Mouse (Mus musculus) forelimb bud, embryonic 11.5 days (tissue): ENCODE measurements around the gene Nhlh1.

Experiments
- DNase-seq: peaks from one replicate; pipeline ENCODE4 v3.0.0-alpha.2; 2012; ENCODE audit warnings: low read depth, low spot score

Nhlh1 gene

DNA sequence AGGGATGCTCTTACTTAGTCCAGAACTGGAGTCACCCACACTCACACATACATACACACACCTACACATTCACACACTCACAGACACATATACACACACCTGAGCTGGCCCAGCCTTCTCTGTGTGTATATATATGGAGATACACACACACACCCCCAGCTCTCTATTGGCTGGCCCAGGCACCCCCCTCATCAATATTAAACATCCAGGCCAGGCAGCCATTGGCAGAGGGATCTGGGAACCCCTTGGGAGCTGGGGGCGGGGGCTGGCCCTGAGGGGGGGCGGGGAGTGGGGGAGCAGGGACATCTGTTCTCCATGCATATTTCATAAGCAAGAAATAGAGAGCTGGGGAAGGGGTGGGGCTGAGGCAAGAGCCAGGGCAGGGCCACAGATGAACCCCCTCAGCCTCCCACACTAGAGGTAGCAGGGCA is at the start of gene Nhlh1:
Gene Nhlh1 (minus strand): TSS at position 83 of the 431 bp plus-strand sequence.
- DNase-seq = no peak

DNA sequence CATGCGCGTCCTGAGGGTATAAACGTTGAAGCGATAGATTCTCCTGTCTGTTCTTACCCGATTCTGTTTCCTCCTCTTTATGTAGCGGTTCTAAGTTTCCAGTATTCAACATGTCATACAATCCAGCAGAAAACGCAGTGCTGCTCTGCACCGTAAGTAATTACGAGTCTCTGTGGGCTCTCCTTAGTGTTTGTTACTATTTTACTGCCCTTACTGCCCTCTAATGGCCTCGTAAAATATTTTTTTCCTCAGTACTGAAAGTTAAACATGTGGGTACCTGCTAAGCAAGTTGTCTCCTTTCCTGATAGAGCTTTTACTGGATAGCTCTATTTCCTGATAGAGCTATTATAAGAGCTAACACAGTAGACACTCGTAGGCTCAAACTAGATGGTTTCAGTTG is 47.7 kb upstream of the Nhlh1 start:
- DNase-seq = peak; percentile 8

DNA sequence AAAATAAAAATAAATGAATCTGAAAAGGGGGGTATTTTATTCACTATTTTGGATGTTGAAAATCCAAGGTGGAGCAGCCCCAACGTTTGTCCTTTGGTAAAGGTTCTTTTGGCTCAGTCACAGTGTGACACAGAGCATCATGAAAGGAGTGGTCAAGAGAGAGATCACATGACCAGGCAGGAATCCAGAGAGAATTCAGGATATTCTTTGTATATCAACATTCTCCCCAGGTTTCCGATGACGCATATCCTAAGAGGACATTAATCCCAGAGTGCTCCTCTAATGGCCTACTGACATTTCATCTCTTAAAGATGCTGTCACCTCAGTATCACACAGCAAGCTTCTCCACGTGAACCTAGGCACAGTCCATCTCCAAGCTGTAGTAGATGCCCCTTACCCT is 46.2 kb upstream of the Nhlh1 start:
- DNase-seq = no peak

DNA sequence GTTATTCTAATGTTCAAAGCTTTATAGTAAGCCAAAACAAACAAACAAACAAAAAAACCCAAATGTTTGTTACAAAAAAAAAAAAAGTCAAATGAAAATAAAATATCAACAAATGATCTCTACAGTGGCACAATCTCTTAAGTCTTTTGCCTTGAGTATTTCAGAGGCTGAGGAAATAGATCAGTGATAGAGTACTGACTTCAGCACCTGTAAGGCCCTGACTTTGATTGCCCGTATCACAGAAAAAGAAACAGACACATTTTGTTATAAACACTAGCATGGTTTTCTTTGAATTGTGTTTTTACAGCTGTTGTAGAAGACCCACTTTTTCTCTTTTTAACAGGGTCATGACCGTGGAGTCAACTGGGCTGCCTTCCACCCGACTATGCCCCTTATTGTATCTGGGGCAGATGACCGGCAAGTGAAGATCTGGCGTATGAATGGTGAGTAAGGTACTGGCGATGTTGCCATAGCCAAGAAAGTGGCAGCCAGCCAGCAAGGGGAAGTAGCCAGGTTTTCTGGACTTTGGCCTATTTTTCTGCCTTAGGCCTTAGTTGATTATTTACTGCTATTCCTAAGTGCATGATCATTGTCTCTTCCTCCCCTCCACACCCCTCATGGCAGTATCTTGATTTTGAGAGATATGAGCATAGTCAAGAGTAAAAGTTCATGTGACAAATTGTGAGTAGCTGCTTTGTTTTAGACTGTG is 42.1 kb upstream of the Nhlh1 start:
- DNase-seq = no peak

DNA sequence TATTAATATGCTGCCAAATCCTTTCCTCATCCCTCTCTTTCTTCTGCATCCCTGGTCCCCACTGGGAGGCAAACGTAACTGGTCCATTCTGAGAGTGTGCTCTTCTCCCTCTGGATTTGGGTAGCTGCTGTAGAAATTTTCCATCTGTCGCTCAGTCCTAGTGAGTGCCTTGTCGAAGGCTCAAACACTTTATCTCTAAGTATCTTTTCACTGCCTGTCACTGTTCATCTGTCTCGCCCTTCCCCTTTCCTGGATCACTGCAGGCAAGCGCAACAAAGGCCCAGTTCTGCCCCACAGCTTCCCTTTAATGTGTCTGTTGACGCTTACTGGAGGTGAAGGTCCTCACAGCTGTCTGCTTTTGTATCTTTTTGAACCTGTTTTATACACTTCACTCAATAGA is 37.8 kb upstream of the Nhlh1 start:
- DNase-seq = no peak

DNA sequence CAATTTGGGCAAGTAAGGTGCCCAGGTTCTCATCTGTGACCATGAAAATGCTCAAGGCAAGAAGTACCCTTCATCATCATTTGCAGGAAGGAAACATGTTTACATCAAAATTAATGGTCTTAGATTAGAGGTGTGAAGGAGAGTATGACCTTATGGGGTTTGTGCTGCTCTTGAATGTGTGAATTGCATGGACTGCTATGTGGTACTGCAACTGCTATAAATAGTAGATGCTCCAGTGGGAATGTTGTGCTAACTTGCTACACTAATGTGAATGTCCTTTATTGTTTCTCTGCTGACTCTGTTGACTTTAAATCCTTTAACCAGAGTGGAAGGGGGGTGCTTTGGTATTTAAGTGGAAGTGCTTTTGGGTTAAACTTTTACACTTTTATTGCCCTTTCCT is 36.9 kb upstream of the Nhlh1 start:
- DNase-seq = no peak

DNA sequence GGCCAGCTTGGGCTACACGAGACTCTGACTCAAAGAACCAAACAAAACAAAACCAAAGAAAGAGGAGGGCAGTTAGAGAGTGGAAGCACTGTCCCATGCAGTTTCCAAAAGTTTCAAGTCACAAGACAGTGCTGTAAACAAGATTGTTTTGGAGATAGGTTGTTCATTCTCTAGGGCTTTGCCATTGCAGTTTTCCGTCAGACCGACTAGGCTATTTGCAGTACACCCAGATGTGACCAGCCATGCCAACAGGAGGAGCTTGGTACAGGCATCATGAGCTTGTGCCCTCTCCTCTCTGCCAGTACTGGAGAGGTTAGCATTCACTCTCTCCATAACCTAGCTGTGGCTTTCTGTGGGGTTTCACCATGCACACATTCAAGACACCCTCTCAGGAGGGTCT is 36.1 kb upstream of the Nhlh1 start:
- DNase-seq = no peak

DNA sequence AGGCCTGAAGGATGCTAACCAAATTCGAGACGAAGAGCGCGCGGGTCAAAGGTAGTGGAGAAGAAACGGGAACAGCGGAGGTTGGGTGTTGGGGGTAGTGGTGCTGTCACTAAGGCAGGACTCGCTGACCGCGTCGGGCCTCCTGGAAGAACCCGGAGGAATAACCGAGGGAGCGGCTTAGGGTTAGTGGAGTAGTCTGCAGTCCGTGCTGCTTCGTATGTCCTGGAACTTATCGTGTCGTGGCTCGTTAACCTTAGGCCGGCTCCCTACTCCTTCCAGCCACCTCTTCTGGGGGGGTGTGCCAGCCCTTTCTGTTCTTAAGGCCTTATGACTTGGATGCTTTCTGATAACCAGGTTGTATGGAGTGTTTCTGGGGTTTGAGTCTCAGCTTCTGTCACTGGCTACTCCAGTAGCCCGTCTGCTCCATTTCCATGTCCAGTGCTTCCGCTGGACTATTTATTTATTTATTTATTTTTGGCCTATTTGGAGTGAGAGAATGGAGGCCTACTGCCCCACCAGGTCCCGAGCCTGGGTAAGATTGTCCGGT is 25.6 kb upstream of the Nhlh1 start:
- DNase-seq = peak; percentile 4

DNA sequence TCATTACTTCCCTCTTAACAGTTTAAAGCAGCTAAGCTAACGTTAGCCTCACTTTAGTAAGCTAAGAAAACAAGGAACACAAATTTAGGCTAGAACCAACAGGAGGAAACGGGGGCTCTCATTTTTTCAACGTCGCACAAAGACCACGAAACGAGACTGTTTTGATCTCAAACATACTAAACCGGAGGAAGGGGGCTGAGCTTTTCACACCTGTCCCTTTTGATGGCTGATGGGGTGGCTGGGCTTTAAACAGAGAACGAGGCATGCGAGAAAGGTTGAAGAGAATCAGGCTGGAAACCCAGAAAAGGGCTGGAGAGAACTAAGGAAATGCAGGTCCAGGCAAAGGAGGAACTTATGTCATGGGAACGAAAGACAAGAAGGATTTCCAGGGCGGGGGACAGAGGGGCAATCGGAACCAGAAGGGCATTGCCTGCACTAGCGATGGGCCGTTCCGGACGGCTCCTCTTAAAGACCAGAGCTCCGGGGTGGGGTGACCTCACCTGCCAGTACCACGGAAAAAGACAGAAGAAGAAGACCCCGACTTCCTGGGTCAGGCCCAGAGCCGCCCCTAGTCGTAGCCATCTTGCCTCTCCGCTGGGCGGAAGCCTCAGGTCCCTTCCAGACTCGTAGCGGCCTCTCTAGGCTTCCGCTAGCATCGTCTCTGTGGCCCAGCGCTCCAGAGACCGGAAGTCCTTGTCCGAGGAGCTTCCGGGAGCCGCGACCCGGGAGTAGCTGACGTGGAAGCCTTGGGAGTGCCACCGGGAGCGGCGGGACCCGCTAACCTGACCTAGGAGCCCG is 24.9 kb upstream of the Nhlh1 start, which contains the start of the genes Copa and Ncstn:
Gene Copa (plus strand): TSS at position 429 of the 798 bp plus-strand sequence.
Gene Ncstn (minus strand): TSS at position 695 of the 798 bp plus-strand sequence.
- peak; percentile 93 for DNase-seq

DNA sequence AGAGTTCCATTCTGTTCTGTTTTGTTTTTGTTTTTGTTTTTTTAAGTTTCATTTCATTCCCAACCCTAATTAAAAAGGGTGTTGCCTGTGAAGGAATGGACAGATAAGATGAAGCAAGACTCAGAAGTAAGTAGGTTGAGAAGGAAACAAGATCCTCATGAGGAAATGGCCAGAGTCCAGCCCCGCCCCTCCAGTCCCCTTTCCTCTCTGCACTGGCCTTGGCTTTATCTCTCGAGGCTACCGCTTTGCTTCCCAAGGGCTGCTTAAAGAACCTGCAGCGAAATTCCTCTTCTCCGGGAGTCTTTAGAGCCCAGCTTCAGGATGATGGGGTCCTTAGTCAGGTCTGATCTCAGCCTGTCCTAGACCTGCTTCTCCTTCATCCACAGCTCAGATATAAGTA is 20.6 kb upstream of the Nhlh1 start:
- no peak for DNase-seq

DNA sequence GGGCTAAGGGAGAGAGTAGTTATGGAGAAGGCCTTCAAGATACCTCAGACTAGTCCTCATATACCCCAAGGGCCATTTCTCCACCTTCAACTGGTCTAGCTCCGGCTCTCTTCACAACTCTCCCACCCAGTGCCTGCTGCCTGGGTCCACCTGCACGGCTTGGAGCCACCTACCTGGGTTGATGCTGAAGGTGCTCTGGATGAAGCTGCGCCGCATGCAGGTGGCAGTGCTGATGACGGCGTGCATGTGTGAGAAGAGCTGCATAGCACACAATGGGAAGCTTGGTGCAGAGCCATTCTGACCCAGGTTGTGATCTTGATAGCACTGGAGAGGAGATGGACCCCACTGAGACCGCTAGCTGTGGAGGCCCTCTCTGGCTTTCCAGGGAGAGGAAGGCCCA is 15.2 kb upstream of the Nhlh1 start:
- DNase-seq = no peak

DNA sequence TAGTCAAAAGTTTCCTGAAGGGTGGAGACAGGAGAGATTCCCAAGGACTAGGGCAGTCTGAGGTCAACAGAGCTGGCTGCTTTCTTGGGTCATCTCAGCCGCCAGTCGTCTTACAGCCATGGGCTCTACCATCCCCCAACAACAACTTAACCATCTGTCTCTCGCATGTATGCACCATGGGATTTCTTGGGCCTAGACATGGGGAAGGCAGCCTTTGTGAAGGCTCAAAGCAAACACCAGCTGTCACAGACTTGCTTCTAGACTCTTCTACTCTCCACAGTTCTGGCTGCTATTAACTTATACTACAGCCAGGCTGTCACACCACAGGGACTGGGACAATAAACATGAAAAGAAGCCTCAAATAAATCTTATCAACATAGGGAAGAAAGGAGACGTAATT is 14.2 kb upstream of the Nhlh1 start:
- no peak for DNase-seq

DNA sequence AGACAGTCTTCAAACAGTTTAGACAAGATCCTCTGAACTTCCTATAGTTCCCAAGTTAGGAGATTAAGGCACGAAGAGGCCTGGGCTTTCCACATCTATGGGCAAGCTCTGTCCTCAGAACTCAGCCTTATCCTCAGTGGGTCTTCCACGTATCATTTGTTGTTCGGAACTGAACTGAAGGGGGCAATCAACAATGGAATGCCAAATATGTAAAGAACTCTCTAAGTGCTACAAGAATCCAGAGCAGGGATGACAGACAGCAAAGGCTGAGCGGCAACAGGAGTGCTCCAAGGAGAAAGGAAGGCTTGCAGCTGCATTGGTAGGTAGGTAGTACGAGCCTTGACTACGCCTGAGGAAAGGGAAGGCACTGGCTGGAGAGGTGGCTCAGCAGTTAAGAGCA is 12.9 kb upstream of the Nhlh1 start:
- DNase-seq = no peak

DNA sequence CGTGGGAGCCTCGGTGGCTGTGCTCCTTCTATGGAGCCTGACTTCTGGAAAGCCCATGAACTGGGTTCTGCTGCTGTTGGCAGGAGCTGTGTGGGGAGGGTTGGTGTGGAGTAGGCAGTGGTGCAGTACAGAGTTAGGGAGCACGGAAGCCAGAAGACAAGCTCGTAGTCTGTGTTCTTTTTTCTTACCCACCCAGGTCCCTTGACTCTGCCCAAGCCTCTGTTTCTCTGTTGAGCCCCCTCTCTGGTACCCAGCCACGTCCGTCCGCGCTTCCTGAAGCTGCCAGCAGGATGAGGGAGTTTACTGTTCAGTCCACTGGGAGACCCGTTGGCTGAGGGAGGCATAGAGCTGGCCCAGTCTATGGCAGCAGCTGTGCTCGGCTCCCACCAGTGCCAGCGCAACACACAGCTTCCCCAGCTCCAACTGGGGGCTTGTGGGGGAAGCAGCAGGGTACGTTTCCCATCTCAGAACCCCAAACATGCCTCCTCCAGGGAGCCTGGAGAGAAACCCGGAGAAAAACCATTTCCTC is 7.3 kb upstream of the Nhlh1 start:
- DNase-seq = no peak

DNA sequence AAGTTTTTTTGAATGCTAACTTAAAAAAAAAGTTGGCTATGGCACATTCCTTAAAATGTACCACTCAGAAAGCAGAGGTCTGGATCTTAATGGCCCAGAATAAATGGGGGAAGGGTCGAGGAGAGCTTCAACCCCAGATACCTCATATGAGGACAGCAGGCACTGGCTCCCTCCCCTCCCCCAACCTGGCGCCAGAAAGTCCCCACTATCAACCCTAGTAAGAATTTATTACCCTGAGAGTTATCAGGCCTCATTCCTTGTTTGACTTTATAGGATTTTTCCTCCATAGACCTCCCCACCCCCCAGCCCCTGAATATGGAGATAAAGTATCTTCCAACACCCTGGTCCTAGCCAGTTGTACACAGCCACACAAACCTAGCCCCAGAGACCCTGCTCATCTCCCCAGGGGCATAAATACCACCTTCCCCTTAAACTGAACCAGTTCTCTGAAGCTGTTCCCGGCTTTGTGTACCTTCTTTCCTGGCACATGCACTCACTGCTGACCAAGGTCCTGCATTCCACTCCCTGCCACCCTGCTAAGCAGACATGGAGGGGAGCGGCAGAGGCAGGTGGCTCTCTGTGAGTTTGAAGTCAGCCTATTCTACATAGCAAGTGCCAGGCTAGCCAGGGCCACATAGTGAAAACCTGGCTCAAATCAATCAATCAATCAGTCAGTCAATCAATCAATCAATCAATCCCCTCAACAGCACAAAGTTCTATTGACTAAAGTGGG is 6.1 kb upstream of the Nhlh1 start:
- no peak for DNase-seq

DNA sequence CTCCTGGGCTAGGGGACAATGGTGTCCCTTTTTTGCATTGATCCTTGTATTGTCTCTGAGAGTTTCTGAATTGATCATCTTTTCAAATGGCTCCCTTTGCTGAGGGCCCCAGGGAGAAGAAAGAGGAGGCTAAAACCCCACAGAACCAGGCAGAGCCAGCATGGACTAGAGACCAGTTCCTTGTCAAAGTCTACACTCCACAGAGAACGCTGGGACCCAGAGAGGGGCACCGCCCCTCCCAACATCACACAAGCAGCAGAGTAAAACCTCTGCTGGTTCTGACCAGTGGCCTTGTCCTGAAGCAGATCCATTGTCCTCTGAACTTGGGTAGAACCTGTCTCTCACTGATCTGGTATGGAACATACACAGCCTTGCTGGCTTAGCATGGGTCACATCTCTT is 4.7 kb upstream of the Nhlh1 start:
- no peak for DNase-seq

DNA sequence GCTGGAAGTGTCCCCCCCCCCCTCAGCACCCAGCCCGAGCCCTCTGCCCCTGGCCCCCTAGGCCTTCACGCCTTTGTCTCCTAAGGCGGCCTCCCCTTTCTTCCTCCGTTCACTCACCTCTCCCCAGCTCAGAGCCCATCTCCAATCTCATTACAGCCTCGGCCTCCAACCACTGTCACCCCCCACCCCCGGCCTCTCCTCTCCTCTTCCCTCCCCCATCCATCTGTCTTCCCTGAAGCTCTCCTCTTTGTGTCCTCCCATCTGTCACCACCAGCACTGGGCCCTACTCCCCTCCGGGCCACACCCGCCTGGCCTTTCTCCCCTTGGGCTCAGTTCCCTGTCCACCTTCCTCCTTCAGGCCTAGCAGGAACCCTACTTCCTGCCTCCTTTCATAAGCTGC is 3.8 kb upstream of the Nhlh1 start:
- DNase-seq = no peak

DNA sequence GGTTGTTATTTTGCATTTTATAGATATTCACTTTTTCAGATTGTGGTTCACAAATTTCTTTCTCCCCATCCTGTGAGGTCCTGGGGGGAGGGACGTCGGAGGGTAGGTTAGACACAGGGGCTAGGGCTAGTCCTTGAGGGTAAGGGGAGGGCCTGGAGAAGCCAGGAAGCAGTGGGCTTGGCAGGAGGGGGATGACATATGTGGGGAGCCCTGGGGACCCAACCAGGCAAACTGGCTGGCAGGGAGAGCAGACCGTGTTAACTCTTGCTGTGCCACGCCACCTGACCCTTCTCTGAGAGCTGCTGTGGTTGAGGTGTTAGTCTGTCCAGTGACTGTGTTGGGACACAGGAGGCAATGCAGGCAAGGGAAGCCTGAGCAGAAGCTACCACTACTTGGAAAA is 3.3 kb upstream of the Nhlh1 start:
- DNase-seq = no peak

DNA sequence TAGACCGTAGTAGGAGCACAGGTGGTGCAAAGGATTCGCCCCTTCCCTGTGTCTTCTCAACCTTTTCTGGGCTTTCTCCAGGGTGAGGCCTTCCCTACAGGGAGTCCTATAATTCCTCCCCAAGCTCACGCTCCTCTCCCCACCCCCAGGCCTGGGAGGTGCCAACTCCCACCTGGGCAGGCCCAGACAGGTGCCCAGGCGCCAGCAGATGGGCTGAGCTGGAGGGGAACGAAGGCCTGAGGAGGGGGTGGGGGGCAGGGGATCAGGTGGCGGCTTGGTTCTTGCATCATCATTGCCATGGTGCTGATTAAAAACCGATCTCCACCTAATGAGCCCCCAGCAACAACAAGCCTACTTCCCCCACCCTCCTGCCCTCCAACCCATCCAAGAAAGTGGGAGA is 1.5 kb upstream of the Nhlh1 start:
- no peak for DNase-seq

DNA sequence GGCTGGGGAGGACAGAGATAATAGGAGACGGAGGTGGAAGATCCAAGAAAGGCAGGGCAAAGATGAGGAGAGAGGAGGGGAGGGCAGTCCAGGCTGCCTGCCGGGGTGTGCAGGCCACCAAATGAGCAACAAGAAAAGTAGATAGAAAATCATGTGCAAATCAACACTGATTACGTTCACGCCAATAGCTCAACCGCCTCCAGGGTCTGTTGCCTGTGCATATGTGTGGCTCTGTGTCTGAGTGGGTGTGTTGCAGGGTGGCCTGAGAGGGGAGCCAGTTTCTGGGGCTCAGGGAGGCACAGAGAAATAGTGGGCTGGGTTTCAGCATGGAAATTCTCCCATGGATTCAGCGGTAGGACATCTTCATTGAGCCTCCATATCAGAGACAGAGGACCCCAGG is 948 bp upstream of the Nhlh1 start:
- DNase-seq = no peak

DNA sequence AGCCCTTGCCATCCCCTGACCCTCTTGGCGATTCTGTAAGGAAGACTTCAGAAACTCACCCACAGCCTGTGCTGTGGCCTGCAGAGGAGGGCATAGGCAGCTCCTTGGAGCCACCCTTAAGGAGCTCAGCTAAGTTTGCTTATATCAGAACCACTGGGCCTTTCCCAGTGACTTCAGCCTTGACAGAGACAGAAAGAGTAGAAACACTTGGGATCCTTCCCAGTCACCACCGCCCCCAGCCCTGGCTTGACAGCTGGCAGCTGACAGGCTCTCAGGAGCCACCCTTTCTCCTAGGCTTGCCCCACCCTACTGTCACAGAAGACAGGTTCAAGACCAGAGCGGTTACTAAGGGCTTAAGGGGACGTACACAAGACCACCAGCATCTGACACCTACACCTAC is 1.1 kb downstream of the Nhlh1 start:
- no peak for DNase-seq
